Mouse (Mus musculus): ENCODE measurements around the gene Ssc5d.

Ssc5d gene

DNA sequence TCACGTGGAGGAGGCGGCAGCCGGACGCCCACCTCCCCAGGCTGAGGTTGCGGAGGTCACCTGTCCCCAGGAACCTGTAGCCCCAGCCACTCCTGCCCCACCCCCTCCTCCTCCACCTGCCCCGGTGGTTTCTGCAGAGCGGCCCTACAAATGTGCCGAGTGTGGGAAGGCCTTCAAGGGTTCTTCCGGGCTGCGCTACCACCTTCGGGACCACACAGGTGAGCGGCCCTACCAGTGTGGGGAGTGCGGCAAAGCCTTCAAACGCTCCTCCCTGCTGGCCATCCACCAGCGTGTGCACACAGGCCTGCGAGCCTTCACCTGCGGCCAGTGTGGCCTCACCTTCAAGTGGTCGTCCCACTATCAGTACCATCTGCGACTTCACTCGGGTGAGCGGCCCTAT, 5.6 kb upstream of the Ssc5d start:
- in situ Hi-C loops (cut with MboI, MseI), result no loop called here

DNA sequence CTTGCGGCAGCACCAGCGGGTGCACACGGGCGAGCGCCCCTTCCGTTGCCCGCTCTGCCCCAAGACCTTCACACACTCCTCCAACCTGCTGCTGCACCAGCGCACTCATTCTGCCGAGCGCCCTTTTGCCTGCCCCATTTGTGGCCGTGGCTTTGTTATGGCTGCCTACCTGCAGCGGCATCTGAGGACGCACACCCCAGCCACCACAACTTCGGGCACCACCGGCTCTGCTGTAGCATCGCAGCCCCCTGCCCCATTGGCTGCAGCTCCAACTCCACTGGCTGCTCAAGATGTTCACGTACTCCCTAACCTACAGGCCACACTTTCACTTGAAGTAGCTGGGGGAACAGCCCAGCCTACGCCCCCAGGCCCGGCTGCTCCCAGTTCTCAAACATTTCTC, 5.1 kb upstream of the Ssc5d start:
- in situ Hi-C loops (cut with MboI, MseI), result no loop called here

DNA sequence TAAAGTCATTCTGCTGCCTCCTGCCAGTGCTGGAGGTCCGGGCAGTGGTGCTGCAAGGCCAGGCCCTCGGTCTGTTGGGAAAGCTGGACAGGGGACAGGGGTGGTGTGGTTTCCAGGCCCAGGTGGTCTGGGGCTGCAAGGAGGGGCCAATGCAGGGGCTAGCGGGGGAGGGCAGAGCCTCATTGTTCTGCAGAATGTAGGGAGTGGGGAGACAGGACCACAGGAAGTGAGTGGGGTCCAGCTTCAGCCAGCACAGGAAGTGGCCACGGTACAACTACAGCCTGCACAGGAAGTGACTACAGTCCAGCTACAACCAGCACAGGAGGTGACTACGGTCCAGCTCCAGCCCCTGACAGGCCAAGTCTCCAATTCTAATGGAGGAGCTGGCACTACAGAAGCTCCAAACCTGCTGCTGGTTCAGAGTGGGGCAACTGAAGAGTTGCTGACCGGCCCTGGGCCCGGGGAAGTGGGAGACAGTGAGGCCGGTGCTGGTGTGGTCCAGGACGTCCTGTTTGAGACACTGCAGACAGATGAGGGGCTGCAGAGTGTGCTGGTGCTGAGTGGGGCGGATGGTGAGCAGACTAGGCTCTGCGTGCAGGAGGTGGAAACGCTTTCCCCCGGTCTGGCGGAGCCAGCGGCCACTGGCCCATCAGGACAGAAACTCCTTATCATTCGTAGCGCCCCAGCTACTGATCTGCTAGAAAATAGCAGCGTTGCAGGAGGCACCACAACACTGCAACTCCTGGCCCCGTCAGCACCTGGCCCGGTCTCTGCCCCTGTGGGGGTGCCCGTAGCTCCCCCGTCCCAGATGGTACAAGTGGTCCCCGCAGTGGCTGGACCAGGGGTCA, 4.4 kb upstream of the Ssc5d start:
- in situ Hi-C loops (cut with MboI, MseI), result no loop called here

DNA sequence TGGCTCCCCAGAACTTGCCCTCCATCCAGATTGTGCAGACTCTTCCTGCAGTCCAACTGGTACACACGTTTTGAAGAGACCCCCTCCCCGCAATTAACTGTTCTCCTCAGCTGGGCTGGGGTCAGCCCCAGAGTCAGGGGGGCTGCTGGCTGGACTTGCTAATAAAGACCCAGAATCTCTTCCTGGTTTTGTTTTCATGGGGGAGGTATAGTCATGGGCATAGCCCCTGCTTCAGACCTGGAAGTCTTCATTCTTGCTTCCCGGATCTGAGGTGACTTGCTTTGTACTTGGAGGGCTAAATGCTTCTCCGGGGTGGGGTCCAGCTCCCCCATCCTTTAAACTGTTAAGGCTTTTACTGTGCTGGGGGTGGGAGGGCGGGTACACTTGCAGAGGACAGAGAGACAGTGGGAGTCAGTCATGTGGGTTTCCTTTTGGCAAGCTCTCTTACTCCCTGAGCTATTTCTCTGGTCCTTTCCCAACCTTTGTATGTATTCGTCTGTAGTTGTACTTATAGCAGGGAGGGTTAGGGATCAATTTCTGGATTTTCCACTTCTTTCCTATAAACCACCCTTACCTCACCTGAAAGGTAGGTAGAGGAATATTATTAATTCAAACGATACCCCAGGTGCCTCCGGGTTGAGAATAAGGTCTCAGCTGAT, 3.6 kb upstream of the Ssc5d start, which contains the start of gene Nat14:
Gene Nat14 (plus strand): TSS at position 205 of the 659 bp plus-strand sequence.
- in situ Hi-C loops (cut with MboI, MseI), result no loop called here

DNA sequence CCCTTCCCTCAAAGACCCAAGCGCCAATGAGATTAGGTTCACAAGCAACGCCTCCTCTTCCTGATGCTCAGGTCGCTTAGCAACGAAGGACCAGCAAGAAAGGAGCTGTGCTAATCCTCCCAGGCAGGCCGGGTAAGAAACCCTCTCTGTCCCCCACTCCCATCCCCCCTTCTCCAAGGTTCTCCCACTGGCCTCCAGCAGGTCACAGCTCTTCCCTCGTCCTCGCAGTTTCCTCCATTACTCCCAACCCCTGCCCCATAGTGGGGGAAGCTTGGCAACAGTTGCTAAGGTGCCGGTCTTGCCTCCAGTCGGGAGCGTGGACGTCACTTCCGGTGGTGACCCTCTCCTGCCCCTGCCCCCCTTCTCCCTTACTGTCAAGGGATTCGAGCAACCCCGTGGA, 3.1 kb upstream of the Ssc5d start:
- in situ Hi-C loops (cut with MboI, MseI), result no loop called here

DNA sequence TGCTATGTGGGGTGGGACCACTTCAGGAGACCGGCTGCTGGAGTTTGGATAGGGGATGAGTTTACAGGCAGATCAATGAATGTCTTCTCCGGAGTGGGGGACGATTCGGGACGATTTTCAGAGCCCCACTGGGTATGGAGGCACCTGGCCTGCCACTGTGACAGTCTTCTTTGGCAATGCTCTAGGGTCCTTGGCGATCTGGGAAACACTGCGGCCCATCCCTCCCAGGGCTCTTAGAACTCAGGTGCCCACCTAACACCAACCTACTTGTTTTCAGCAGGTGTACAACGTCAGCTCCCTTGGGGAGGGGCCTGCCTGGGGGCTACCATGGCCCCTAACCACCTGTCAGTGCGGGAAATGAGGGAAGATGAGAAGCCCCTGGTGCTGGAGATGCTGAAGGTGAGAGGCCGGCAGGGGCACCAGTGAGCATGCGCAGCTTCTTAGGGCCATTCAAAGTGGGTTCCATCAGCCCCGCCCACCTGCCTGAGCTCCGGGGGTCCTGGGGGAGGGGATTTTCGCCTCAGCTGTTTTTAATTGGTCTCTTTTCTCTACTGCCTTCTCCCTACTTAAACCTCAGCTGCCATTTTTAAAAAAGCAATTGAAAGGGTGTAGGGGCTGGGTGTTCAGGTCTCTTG, 2.5 kb upstream of the Ssc5d start:
- in situ Hi-C loops (cut with MboI, MseI), result no loop called here

DNA sequence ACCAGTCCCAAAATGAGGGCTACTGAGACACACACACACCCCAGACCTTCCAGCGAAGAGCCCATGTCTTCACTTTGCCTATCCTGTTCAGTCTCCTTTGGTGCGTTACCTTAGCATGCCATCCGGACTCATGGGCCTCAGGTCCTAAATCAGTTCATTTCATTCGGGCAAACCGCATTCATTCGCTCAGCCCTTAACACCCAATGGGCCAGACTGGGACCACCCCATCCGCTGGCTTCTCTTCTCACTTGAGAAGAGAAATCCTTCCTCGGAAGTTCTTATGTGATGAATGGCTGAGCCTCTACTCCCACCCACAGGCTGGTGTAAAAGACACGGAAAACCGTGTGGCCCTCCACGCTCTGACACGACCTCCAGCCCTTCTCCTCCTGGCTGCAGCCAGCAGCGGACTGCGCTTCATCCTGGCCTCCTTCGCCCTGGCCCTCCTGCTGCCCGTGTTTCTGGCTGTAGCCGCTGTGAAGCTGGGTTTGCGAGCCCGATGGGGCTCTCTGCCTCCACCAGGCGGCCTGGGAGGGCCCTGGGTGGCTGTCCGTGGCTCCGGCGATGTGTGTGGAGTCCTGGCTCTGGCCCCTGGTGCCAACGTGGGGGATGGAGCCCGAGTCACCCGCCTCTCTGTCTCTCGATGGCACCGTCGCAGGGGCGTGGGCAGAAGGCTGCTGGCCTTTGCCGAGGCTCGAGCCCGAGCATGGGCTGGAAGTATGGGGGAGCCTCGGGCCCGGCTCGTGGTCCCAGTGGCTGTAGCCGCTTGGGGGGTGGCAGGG, 1.8 kb upstream of the Ssc5d start:
- in situ Hi-C loops (cut with MboI, MseI), result no loop called here

DNA sequence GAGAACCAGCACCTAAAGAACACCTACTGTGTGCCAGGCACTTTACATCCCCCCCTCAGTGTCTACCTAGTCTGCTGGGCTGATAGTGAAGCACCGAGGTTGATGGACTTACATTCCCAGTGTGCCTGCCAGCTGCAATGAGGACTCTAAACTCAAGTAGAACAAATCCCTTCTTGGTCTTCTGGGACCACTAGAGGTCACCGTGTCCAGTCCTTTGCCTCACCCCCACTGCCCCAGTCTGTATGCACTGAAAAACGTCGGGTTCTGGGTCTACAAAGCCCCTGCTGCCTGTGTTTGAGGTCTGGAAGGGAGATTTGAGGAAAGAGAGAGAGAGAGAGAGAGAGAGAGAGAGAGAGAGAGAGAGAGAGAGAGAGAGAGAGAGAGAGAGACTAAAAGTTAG, 1.1 kb upstream of the Ssc5d start:
- in situ Hi-C loops (cut with MboI, MseI), result no loop called here

DNA sequence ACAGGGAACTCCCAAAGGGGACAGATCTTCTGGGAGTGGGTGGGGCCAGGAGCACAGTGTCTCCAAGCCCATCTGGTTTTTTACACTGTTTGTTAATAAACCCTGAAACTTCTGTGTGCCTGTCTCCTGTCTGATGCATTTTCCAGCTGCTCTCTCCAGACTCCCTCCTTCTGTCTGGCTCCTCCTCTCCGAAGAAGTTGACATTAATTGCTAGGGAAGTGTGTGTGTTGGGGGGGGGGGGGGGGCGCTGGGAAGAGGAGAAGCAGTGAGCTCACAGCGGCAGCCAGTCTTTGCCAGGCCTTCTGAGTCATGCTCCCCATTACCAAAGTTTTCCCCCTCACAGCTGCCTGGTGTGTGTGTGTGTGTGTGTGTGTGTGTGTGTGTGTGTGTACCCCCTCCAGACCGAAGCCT, 689 bp upstream of the Ssc5d start:
- in situ Hi-C loops (cut with MboI, MseI), result no loop called here

DNA sequence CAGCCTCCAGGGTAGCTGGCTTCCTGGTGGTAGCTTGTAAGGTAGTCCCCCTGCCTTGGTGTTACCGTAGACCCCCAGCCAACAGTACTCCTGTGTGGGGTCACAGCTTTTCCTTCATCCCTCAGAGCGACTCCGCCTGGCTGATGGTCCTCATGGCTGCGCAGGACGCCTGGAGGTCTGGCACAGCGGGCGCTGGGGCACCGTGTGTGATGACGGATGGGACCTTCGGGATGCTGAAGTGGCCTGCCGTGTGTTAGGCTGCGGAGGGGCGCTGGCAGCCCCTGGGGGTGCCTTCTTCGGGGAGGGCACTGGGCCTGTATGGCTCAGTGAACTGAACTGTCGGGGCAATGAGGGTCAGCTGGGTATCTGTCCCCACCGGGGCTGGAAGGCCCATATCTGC, 1.3 kb downstream of the Ssc5d start:
- in situ Hi-C loops (cut with MboI, MseI), result no loop called here

DNA sequence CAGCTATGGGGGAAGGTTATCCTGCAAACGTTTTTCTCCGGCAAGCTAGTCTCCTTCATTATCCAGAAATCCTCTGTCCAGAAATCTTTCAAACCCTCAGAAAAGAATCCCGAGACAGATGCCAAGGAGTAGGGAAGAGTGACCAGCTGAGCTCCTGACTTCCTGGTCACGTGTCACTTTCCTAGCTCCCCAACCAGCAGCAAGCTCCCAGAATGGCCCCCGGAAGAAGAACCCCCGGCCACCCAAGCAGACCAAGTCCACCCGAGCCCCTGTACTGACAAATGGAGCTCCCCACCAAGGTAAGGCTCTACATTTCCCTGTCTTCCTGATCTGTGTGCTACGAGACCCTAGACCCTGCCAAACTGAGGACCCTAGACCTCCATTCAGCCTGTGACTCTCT, 2.1 kb downstream of the Ssc5d start:
- in situ Hi-C loops (cut with MboI, MseI), result no loop called here

DNA sequence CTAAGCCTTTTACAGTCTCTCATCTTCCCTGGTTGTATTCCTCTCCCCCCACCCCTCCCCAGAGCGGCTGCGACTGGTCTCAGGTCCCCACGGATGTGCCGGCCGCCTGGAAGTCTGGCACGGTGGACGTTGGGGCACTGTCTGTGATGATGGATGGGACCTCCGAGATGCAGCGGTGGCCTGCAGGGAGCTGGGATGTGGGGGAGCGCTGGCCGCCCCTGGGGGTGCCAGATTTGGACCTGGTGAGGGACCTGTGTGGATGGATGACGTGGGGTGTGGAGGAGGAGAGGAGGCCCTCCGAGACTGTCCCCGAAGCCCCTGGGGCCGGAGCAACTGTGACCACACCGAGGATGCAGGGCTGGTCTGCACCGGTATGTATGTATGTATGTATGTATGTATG, 2.7 kb downstream of the Ssc5d start:
- in situ Hi-C loops (cut with MboI, MseI), result no loop called here

DNA sequence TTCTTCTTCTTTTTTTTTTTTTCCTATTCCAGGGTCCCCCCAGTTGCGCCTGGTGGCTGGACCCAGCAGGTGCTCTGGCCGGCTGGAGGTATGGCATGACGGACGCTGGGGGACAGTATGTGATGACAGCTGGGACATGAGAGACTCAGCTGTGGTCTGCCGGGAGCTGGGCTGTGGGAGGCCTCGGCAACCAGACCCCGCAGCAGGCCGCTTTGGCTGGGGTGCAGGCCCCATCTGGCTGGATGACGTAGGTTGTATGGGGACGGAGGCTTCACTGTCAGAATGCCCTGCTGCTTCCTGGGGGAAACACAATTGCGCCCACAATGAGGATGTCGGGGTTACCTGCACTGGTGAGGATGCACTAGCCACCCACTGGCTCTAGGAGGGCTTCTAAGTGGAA, 7.5 kb downstream of the Ssc5d start:
- in situ Hi-C loops (cut with MboI, MseI), result no loop called here

DNA sequence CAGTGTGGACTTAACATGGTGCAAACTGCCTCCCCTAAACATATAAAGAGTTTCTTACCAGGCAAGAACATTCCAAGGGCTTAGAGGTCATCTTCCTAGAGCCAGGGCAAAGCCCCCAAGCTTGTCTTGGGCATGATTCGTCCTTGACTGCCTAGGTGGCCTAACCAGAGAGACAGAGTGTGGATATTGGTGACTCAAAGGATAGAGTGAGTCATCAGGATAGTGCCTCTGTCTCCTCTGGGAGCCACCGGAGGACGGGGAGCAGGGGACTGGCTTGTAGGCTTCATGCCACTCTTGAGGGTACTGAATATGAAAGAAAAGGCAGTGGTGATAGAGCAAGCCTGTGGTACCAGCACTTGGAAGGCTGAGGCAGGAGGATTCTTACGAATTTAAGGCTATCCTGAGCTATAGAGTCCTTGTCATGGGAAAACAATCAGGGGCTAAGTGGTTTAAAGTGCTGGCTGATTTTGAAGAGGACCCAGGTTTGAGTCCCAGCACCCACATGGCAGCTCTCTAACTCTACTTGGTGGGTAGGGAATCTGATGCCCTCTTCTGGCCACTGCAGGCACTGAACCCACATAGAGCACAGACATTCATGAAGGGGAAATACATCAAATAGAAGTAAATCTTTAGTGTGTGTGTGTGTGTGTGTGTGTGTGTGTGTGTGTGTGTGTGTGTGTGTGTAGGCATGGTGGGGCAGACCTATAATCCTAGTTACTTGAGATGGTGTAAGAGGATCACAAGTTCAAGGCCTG, 8.8 kb downstream of the Ssc5d start:
- in situ Hi-C loops (cut with MboI, MseI), result no loop called here

DNA sequence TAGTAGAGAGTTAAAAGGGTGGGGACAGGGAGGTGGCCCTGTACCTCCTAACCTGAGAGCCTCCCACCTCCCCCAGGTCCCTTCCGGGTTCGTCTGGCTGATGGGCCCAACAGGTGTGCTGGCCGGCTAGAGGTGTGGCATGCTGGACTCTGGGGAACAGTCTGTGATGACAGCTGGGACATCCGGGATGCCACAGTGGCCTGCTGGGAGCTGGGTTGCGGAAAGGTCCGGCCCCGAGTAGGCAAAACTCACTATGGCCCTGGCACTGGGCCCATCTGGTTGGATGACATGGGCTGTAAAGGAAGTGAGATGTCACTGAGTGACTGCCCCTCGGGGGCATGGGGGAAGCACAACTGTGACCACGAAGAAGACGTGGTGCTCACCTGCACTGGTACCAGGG, 11.2 kb downstream of the Ssc5d start:
- in situ Hi-C loops (cut with MboI, MseI), result no loop called here

DNA sequence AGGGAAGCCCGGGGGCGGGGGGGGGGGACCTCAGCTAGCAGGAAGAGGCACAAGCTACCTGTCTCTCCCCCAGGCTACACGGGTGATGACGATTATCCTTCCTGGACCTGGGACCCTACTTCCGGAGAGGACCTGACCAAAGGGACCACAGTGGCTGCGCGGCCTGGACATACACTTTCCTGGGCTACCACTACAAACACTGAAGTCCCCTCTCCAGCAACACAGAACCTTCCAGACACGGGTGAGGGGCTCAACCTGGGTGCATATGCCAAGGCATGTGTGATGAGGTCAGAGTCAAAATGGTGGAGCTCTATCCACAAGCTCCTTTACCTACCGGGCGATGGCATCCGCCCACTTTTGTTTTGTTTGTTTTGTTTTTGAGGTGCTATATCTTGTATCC, 11.8 kb downstream of the Ssc5d start:
- in situ Hi-C loops (cut with MboI, MseI), result no loop called here

DNA sequence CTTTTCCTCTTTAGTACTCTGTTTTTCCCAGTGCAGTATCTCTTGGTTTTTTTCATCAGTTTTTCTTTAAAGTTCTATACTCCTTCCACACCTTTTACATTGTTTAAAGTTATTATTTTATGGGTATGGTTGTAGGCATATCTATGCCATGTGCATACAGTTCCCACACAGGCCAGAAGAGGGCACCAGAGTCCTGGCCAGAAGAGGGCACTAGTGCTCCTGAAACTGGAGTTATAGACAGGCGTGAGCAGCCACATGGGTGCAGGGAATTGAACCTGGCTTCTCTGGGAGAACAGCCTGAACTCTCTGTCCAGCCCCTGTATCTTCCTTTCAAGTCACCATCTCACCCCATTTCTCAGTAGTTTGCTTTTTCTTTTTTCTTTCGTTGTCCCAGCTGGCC, 12.9 kb downstream of the Ssc5d start:
- in situ Hi-C loops (cut with MboI, MseI), result no loop called here

DNA sequence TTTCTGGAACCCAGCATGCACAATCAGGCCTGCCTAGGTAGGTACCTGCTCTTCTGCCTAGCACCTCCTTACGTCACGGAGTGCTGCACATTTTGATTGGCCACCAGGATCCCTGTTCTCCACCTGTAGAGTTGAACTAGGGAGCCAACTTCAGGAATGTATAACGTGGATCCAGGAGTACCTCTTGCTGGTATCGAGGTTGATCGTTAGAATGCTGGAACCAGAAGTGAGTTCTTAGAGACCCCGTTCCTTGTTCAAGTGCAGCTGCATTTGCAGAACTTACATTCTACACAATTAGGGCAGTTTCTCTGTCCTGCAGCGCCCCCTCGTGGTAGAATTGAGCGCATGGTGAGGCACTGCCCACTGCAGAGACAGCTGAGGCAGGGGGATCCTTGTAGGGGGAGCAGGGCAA, 14.5 kb downstream of the Ssc5d start:
- in situ Hi-C loops (cut with MboI, MseI), result loop anchor here (5.0 kb wide), 1 partner anchor 112 kb away; the partner anchor contains the start of gene Zfp580

DNA sequence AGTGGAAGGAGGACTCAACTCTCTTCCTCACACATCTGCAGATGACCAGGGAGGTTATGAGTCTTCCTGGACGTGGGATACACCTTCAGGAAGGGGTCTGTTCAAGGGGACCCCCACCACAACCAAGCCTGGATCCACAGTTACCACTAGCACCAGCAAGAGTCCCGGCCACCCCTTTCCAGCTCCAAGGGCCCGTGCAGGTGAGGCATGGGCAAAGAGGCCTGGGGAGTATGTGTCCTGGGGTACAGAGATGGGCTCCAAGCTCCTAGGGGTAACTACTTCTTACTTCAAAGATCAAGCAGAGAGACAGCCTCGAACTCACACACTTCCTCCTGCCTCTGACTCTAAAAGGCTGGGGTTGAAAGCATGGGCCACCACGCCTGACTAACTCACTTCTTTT, 17.1 kb downstream of the Ssc5d start:
- in situ Hi-C loops (cut with MboI, MseI), result loop anchor here (5.0 kb wide), 1 partner anchor 110 kb away; the partner anchor contains the start of gene Zfp580

DNA sequence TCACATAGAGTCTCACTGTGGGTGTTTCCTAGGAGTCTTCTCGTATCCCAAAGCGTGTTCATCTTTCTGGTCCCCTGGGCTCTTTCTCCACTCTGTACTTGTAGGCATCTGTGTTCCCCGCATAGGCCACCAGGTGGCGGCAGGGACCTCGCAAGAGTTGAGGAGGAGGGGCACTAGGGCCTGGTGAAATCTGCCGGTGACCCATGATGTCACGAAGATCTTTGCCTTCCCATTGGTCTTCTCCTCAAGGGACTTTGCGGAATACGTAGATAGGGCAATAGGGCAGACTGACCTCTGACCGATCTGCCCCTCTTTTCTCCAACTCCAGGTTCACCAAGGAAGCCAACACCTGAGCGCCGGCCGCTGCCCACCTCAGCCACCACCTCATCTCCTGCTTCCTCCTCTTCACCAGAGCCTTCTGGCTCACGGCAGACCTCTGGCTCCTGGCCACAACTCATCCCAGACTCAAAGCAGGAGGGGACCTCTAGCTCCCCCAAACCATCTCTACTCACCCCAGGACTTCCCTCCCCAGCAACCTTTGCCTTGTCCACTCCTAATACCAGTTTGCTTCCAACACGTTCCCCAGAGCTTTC, 17.7 kb downstream of the Ssc5d start:
- in situ Hi-C loops (cut with MboI, MseI), result loop anchor here (5.0 kb wide), 1 partner anchor 109 kb away; the partner anchor contains the start of gene Zfp580

DNA sequence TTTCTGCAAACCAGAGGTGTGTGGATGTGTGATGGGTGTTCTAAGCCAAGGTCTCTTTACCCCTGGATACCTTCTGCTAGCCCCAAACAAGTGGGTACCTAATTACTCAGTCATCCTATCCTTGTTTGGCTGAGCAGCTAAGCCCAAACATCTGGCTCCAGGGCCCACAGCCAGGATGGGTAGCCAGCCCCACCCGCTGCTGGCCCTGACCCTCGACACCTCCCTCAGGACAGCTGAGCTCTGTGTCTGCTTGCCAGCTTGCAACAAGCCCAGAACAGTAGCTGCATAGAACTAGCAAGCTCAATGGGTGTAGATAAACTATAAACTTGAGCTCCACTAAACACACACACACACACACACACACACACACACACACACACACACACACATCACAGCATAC, 22.3 kb downstream of the Ssc5d start:
- in situ Hi-C loops (cut with MboI, MseI), result no loop called here
